Mouse (Mus musculus) hindbrain, embryonic 15.5 days (tissue): ENCODE results near the gene Chid1. TPM values are rescaled to one million over a fixed set of nuclear protein-coding genes. Genes with fewer than 3 reads are reported as not detected.

Experiments
- ATAC-seq: fragments of 200-750 bp; cut with Nextera tagmentation; 2 replicates; pipeline ENCODE4 v1.8.0; 2017; ENCODE audit warnings: low read depth, moderate number of reproducible peaks, moderate TSS enrichment; ENCODE audit not compliant: low FRiP score
- H3K27ac ChIP-seq: fragments of 300-500 bp; sonication (generic); replicated peaks from 2 replicates; pipeline ENCODE4 v1.5.1; 2015; ENCODE audit warnings: mild to moderate bottlenecking, inconsistent platforms
- H3K27me3 ChIP-seq: fragments of 300-500 bp; sonication (generic); 2 replicates; pipeline ENCODE4 v1.6.1; 2015; ENCODE audit warnings: control low read depth, inconsistent platforms
- H3K36me3 ChIP-seq: fragments of 300-500 bp; sonication (generic); 2 replicates; pipeline ENCODE4 v1.6.1; 2015; ENCODE audit warnings: control low read depth, inconsistent platforms
- H3K4me1 ChIP-seq: fragments of 300-500 bp; sonication (generic); replicated peaks from 2 replicates; pipeline ENCODE4 v1.6.1; 2015; ENCODE audit warnings: control low read depth, inconsistent platforms
- H3K4me2 ChIP-seq: fragments of 300-500 bp; sonication (generic); 2 replicates; pipeline ENCODE4 v1.6.1; 2015; ENCODE audit warnings: moderate library complexity, mild to moderate bottlenecking, inconsistent platforms
- H3K4me3 ChIP-seq: fragments of 300-500 bp; sonication (generic); 2 replicates; pipeline ENCODE4 v1.5.1; 2015; ENCODE audit warnings: mild to moderate bottlenecking, inconsistent platforms
- H3K9ac ChIP-seq: fragments of 300-500 bp; sonication (generic); 2 replicates; pipeline ENCODE4 v1.6.1; 2015; ENCODE audit warnings: inconsistent platforms
- H3K9me3 ChIP-seq: fragments of 300-500 bp; sonication (generic); 2 replicates; pipeline ENCODE4 v1.6.1; 2016; ENCODE audit warnings: control low read depth, inconsistent platforms
- WGBS: fragments of 180-500 bp; shearing (Covaris S2); methylation state at CpG from one replicate; pipeline ENCODE4 v1.1.7; 2015; 5-methylcytosine and 5-hydroxymethylcytosine counted together
- polyA plus RNA-seq: library from polyadenylated mRNA; unstranded; fragments of >200 nt; fragmentation: Nextera tagmentation; extraction: Ambion mirVana; gene quantifications from 2 replicates; pipeline ENCODE4 v1.2.1, GENCODE M21; 2015

Gene Chid1
- polyA plus RNA-seq, 1 experiment from 2014 or later = 49.0 TPM

DNA sequence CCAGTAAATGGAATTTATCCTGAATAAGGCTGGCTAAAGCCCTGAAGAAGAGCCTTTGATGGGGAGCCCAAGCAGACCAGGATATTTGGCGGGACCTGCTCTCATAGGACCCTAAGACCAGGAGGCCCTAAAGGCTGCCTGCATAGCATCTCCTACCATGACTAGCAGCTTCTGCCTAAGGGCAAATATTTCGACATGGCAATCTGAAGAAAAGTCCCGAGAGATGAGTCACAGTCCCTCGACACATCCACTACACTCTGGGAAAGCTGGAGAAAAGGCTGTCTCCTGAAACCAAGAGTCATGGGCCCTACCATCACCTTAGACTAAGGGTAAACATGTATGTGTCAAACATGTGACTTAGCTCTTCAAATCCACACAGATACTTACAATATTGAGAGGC is 15.4 kb downstream of the Chid1 start:
- no peak for ATAC-seq
- H3K27ac ChIP-seq = no peak overlapping the region
- H3K4me3 ChIP-seq = no peak overlapping the region
- H3K9me3 ChIP-seq = no peaks in the 10 kb centered on the region
- no peaks in the 10 kb centered on the region for H3K4me1 ChIP-seq
- peaks cover 11% of the 10 kb centered on the region; the same call in 1 of the 2 replicates for H3K36me3 ChIP-seq
- 85% methylated on average over 4 of the region's 4 CpGs for WGBS
- no peaks in the 10 kb centered on the region for H3K27me3 ChIP-seq
- H3K4me2 ChIP-seq = no peak overlapping the region
- H3K9ac ChIP-seq = no peak overlapping the region

DNA sequence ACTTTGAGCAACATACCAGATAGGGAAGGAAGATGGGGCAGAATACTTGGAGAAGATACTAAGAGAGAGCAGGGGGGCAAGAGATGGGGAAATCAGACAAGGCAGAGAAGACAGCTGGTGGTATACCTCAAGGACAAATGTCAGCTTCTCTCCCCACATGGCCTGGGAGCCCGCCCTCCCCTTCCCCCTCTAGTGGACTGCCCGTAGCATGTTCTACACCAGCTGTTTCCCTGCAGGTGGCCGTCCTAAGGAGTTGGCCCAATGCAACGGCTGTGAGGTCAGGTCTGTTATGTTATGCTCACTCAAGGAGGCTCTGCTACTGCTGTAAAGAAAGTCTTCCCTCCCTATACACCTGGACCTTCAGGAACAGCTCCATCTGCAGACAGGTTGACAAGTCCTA is 16.6 kb downstream of the Chid1 start:
- Histone ChIP-seq H3K27ac (no peak overlapping the region), H3K4me1 (no peaks in the 10 kb centered on the region), H3K36me3 (0 out of 2 replicates have a peak, but pooled peaks cover 6% of the 10 kb centered on the region), H3K4me3 (no peak overlapping the region), H3K9me3 (no peaks in the 10 kb centered on the region), H3K27me3 (no peaks in the 10 kb centered on the region), H3K9ac (no peak overlapping the region), H3K4me2 (no peak overlapping the region)
- ATAC-seq = no peak
- WGBS = 46% methylated on average over 4 of the region's 4 CpGs

DNA sequence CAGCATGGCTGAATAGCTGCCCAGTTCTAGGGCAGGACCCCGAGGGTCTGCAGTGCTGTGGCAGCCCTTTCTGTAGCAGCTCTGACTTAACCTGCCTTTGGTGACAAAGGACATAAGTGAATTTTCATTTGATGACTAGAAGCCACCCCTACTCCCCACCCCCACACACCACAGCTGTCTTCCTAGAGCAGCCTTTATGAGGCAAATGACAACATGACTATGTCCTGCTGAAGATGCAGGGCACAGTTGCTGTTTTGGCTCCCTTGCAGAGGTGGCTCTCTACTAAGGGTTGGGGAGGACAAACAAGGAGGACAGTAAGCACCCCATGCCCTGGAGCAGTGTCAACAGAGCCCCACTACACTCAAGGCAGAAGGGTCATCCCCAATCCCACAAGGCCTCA is 19.9 kb downstream of the Chid1 start:
- Histone ChIP-seq H3K4me1 (no peaks in the 10 kb centered on the region), H3K27me3 (no peaks in the 10 kb centered on the region), H3K36me3 (peaks cover 18% of the 10 kb centered on the region), H3K9ac (no peak overlapping the region), H3K4me3 (no peak overlapping the region), H3K27ac (no peak overlapping the region), H3K9me3 (no peaks in the 10 kb centered on the region), H3K4me2 (no peak overlapping the region)
- no peak for ATAC-seq
- WGBS = 76% methylated on average over 1 of the region's 1 CpGs

DNA sequence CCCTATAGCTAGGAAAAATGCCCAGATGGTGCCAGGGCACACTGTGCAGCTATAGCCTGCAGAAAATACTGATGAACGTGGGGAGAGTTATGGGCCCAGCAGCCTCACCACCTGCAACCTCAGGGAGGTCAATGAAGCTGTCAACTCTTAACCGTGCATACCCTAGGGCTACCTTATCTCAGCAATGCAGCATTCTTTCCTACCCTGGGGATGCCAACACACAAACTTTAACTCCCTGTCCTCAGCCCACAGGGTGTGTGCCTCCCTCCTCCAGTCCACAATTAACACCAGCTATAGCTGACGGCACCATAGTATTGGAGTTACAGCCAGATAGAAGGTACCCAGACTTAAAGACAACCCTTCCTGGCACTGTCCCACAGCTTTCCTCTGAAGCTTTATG is 20.7 kb downstream of the Chid1 start:
- Histone ChIP-seq H3K9me3 (no peaks in the 10 kb centered on the region), H3K27ac (no peak overlapping the region), H3K4me2 (no peak overlapping the region), H3K27me3 (no peaks in the 10 kb centered on the region), H3K36me3 (peaks cover 19% of the 10 kb centered on the region), H3K4me3 (no peak overlapping the region), H3K9ac (no peak overlapping the region), H3K4me1 (no peaks in the 10 kb centered on the region)
- WGBS = 85% methylated on average over 3 of the region's 3 CpGs
- no peak for ATAC-seq

DNA sequence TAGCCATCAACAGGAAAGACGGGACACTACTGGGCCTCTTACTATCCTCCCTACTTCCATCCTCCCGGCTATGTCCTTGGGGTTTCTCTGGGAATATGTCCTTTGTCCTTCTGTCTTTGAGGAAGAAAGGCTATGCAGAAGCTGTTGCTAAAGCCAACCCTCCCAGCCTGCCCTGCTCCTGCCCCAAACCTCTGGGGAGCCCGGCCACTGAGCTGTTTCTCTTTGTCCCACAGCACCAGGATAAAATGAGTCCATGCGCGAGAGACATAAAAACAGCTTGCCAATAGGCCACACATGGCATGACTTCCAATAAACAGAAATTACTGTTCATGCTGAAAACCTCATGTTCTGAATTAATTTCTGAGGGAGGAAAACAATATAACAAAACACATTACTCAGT is 21.4 kb downstream of the Chid1 start:
- 67% methylated on average over 5 of the region's 5 CpGs for WGBS

DNA sequence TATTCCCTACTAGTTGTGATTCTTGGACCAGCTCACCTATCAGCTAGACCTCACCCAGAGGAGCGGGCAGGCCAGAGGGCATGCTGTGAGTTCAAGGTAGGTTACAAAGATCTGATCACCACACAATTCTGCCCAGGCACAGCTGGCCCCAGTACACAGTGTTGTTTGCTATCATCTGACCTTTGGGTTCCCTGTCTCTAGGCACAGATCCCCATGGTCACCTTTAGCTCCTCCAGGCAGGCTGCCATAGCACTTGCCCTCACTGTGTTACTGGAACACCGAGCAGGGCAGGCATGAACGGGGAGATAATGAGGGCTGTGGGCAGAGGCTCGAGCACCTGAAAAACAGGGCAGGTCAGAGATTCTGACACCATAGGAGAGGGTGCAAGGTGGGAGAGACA is 22.0 kb downstream of the Chid1 start:
- Histone ChIP-seq H3K4me3 (no peak overlapping the region), H3K4me1 (no peaks in the 10 kb centered on the region), H3K27ac (no peak overlapping the region), H3K9ac (no peak overlapping the region), H3K4me2 (no peak overlapping the region), H3K27me3 (no peaks in the 10 kb centered on the region), H3K9me3 (no peaks in the 10 kb centered on the region), H3K36me3 (peaks cover 19% of the 10 kb centered on the region)
- ATAC-seq = no peak
- 89% methylated on average over 4 of the region's 4 CpGs for WGBS

More for the DNA sequence above, 21.4 kb downstream of the Chid1 start:
- Histone ChIP-seq H3K4me3 (no peak overlapping the region), H3K9me3 (no peaks in the 10 kb centered on the region), H3K27me3 (no peaks in the 10 kb centered on the region), H3K9ac (no peak overlapping the region), H3K27ac (no peak overlapping the region), H3K4me2 (no peak overlapping the region), H3K36me3 (peaks cover 19% of the 10 kb centered on the region), H3K4me1 (no peaks in the 10 kb centered on the region)
- no peak for ATAC-seq

DNA sequence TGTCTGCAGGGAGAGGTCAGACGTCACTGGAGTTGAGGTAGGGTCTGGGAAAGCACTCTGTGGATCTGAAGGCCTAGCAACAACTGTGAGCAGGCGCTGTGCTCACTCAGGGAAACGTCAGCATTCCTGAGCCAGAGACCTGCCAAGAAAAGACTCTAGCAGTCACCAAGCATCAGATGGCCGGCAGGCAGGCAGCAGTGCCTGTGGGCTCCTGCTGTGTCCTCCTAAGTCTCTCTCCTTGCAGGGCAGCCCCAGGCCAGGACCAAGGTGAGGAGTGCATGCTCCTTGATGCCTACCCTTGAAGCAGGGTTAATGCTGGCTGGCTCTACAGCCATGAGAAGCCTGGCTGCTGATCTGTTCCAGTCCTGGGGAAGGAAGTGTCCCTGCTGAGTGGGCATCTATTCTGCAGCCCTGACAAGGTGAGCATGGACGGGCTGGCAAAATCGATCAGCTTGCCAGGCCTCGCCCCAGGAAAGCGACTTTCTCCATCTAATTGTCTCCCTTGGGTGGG is 28.9 kb downstream of the Chid1 start:
- ATAC-seq = no peak
- Histone ChIP-seq H3K9ac (no peak overlapping the region), H3K27me3 (no peaks in the 10 kb centered on the region), H3K4me3 (no peak overlapping the region), H3K4me1 (no peaks in the 10 kb centered on the region), H3K27ac (no peak overlapping the region), H3K4me2 (no peak overlapping the region), H3K36me3 (peaks cover 25% of the 10 kb centered on the region), H3K9me3 (no peaks in the 10 kb centered on the region)
- WGBS = 68% methylated on average over 8 of the region's 8 CpGs

DNA sequence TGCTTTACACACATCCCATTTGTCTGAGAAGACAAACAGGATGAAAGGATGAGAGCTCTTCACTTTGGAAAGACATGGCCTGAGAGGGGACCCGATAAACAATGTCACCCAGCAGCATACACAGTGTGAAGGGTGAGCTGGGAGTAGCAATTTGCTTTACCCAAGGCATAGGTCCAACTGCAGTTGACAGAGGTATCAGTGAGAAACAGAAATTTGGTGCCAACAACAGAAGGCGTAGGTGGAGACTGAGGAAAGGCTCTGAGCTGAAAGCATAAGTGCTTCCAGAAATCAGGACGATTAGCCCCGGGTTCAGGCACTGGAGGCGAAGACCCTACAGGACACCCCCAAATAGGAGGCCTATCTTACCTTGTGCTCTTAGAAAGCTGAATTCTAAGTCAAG is 29.5 kb downstream of the Chid1 start:
- Histone ChIP-seq H3K27ac (no peak overlapping the region), H3K4me3 (no peak overlapping the region), H3K27me3 (no peaks in the 10 kb centered on the region), H3K4me1 (no peaks in the 10 kb centered on the region), H3K36me3 (peaks cover 21% of the 10 kb centered on the region), H3K4me2 (no peak overlapping the region), H3K9ac (no peak overlapping the region), H3K9me3 (no peaks in the 10 kb centered on the region)
- ATAC-seq = no peak
- WGBS = 94% methylated on average over 5 of the region's 5 CpGs

DNA sequence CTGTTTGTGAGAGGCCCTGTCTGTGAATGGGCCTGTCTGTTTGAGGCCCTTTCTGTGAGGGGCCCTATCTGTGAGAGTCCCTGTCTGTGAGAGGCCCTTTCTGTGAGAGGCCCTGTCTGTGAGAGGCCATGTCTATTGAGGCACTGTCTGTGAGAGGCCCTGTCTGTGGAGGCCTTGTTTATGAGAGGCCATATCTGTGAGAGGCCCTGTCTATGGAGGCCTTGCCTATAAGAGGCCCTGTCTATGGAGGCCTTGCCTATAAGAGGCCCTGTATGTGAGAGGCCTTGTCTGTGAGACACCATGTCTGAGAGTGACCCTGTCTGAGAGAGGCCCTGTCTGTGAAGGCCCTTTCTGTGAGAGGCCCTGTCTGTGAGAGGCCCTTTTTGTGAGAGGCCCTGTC is 31.5 kb downstream of the Chid1 start:
- Histone ChIP-seq H3K27ac (no peak overlapping the region), H3K9me3 (no peaks in the 10 kb centered on the region), H3K27me3 (no peaks in the 10 kb centered on the region), H3K4me3 (no peak overlapping the region), H3K36me3 (peaks cover 15% of the 10 kb centered on the region; the same call in 1 of the 2 replicates), H3K4me1 (no peaks in the 10 kb centered on the region), H3K4me2 (no peak overlapping the region), H3K9ac (no peak overlapping the region)
- no peak for ATAC-seq

DNA sequence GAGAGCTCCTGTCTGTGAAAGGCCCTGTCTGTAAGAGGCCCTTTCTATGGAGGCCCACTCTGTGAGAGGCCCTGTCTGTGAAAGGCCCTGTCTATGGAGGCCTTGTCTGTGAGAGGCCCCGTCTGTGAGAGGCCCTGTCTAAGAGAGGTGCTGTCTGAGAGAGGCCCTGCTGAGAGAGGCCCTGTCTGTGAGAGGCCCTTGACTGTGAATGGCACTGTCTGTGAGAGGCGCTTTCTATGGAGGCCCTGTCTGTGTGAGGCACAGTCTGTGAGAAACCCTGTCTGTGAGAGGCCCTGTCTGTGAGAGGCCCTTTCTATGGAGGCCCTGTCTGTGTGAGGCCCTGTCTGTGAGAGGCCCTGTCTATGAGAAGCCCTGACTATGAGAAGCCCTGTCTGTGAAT is 33.4 kb downstream of the Chid1 start:
- no peak overlapping the region for H3K4me3 ChIP-seq
- no peak for ATAC-seq
- no peaks in the 10 kb centered on the region for H3K4me1 ChIP-seq
- H3K9me3 ChIP-seq = no peaks in the 10 kb centered on the region
- H3K9ac ChIP-seq = no peak overlapping the region
- WGBS = 73% methylated on average over 2 of the region's 2 CpGs
- H3K36me3 ChIP-seq = peaks cover 14% of the 10 kb centered on the region; the same call in 1 of the 2 replicates
- no peaks in the 10 kb centered on the region for H3K27me3 ChIP-seq
- H3K4me2 ChIP-seq = no peak overlapping the region
- H3K27ac ChIP-seq = no peak overlapping the region

DNA sequence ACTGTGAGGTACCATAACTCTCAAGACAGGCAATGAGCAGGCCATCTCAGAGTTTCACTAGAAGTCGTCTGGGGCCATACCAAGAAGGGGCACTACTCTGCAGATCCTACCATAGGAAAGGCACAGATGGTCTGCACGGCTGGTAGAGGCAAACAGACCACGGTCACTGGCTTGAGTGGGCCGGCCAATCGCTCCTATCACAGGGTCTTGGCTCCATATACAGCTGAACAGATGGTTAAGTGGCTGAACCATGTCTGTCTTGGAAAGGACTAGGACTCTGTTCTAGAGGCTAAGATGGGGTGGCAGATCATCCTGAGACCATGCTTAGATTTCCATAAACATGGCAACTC is 37.1 kb downstream of the Chid1 start:
- Histone ChIP-seq H3K4me1 (no peaks in the 10 kb centered on the region), H3K27ac (no peak overlapping the region), H3K36me3 (peaks cover 26% of the 10 kb centered on the region; the same call in 1 of the 2 replicates), H3K9me3 (no peaks in the 10 kb centered on the region), H3K27me3 (no peaks in the 10 kb centered on the region), H3K4me2 (no peak overlapping the region), H3K4me3 (no peak overlapping the region), H3K9ac (no peak overlapping the region)
- ATAC-seq = no peak
- 81% methylated on average over 5 of the region's 5 CpGs for WGBS

DNA sequence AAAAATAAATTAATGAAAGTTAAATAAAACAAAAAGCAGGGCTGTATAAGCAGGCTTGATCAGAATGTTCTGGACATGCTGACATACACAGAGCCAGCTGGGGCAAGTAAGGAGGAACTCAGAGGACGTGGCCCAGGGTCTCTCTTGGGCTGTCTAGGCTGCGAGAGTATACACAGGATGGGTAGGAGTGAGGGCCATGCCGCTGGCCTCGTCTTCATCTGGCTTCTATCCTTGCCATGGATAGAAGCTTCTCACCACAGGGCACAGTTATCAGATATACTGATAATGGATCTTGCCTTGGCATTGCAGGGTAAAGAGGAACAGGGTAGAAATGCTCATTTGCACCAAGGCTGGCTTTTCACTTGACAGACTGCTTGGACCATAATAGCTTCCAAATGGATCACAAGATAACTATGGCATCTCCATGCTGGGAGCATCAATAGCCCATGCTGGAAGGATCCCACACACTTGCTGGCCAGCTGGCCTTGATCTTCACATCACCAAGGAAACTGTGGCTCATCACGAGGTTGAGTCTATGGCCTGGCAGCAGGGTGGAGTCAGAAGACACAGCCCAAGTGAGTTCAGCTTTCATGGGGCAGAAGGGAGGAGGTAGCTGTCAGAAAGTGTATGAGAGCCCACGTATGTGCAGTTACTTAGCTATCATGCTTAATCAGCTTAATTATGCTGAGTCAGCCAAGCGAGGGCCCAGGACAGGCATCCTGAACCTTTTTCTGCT is 37.7 kb downstream of the Chid1 start:
- peaks cover 26% of the 10 kb centered on the region; the same call in 1 of the 2 replicates for H3K36me3 ChIP-seq
- no peak overlapping the region for H3K4me3 ChIP-seq
- WGBS = 84% methylated on average over 7 of the region's 7 CpGs
- no peak overlapping the region for H3K4me2 ChIP-seq
- no peak for ATAC-seq
- H3K9me3 ChIP-seq = no peaks in the 10 kb centered on the region
- no peak overlapping the region for H3K27ac ChIP-seq
- H3K9ac ChIP-seq = no peak overlapping the region
- H3K27me3 ChIP-seq = no peaks in the 10 kb centered on the region
- H3K4me1 ChIP-seq = no peaks in the 10 kb centered on the region

DNA sequence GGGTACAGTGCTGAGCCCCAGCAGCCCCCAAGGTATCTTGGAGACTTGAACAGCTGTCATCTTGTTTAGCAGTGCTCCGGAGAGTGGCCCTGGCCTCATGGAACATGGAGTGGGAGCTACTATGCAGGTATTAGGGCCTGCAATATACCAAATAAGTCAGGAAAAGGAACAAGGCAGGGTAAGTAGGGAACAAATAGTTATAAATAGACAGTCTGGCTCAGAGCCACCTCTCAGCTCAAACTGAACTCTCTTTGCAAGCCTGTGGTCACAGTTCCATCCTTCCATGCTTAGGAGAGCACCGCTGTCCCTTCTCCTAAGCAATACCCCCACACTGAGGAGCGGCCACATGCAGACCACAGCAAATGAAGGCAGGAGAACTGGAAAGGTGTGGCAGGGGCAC is 42.1 kb downstream of the Chid1 start:
- Histone ChIP-seq H3K4me1 (no peaks in the 10 kb centered on the region), H3K9ac (no peak overlapping the region), H3K4me2 (no peak overlapping the region), H3K27ac (no peak overlapping the region), H3K4me3 (no peak overlapping the region), H3K27me3 (no peaks in the 10 kb centered on the region), H3K36me3 (peaks cover 28% of the 10 kb centered on the region), H3K9me3 (no peaks in the 10 kb centered on the region)
- 92% methylated on average over 3 of the region's 3 CpGs for WGBS
- ATAC-seq = no peak
